Mouse (Mus musculus): ENCODE results near the gene Pcnx3. TPM values are rescaled to one million over a fixed set of nuclear protein-coding genes. Genes with fewer than 3 reads are reported as not detected.

Gene Pcnx3
- polyA plus RNA-seq, 1 experiment from 2014 or later = 26.8 TPM

DNA sequence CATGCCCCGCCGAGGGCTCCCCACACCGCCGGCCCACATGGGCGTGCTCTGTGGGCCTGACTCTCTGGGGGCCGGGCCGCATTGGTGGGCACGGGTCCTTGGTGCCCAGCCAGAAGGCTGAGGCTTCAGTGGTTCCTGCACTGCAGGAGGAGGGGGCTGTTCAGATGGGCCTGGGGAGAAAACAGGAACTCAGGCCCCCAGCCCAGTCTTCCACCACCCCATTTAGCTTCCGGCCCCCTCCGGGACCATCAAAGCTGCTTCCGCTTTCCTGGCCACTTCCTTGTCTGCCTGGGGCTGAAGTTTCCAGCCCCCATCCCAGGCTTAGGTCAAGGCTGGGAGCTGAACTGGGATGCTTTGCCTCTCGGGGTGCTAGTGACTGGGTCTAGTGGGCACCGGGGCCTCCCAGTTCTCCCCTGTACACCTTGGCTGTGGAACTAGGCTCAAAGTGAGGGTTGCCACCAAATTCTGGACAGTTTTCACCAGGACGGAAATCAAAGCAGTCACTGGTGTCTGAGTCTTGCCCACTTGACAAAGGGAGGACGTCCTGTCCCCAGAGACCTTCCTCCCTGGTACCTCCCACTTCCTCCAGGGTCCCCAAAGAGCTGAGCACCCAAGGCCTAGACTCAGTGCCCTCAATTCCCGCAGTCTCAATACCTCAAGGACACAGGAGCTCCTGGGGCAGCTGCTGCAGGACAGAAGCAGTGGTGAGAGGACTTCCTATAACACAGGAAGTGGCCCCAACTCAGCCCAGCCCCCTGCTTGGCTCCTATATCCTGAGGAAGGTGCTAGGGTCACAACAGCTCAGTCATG, 27.6 kb downstream of the Pcnx3 start:
- peak overlapping the region; percentile 60 for H3K27ac ChIP-seq
- H3K9me3 ChIP-seq = no peaks in the 10 kb centered on the region
- DNase-seq (ENCODE audit: extremely low spot score, low spot score) = no peak
- peak overlapping the region; percentile 26 for H3K4me3 ChIP-seq
- H3K4me1 ChIP-seq = peaks cover 40% of the 10 kb centered on the region
- H3K36me3 ChIP-seq (replicated peaks) = peaks cover 44% of the 10 kb centered on the region
- WGBS = 88% methylated on average over 16 of the region's 16 CpGs
- H3K27me3 ChIP-seq (ENCODE audit: poor library complexity, severe bottlenecking) = peaks cover 9% of the 10 kb centered on the region

- peak overlapping the region; percentile 60; the same call in 1 of the 2 replicates for H3K27ac ChIP-seq
- peaks cover 53% of the 10 kb centered on the region for H3K36me3 ChIP-seq (replicated peaks)
- WGBS = 7% methylated on average over 43 of the region's 43 CpGs
- peak overlapping the region; percentile 62 for H3K4me3 ChIP-seq
- peaks cover 24% of the 10 kb centered on the region for H3K4me1 ChIP-seq
- DNase-seq (ENCODE audit: extremely low spot score, low spot score) = peak; percentile 33
- peaks cover 52% of the 10 kb centered on the region for H3K27me3 ChIP-seq (ENCODE audit: poor library complexity, severe bottlenecking)
- no peaks in the 10 kb centered on the region for H3K9me3 ChIP-seq
Measured at GRCm38 (mm10) chr19:5654720-5655298, 33.9 kb downstream of the Pcnx3 start.

DNA sequence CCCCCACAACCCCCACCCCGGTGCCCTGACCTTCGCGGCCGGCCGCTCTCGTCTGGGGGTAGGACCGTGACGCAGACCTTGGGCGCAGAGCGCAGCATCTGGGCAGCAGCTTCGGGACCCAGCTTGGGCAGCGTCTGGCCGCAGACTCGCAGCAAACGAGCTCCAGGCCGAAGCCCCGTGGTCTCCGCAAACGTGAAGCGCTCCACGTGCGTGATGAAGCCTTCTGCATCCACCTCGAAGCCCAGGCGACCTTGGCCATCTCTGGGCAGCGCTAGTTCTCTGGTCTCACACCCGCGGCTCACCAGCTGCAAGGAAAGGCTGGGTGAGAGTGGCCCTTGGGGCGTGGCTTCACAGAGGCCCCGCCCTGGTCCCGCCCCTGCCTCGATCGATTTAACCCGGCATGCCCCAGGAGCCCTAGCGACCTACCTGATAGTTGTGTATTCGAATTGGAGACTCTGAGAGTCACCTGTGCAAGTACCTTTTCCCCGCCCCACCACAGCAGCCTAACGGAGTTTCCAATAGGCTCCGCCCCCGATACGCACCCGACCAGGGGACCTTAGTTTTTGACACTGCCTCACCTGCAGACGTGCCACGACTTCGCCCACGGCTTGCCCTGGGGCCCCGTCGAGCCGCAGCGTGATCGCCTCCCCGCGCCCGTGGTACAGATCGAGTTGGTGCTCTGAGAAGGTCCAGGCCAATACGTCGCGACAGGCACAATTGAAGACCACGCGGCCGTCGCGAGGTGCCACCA, 34.6 kb downstream of the Pcnx3 start:
- peak; percentile 77 for DNase-seq (ENCODE audit: extremely low spot score, low spot score)

DNA sequence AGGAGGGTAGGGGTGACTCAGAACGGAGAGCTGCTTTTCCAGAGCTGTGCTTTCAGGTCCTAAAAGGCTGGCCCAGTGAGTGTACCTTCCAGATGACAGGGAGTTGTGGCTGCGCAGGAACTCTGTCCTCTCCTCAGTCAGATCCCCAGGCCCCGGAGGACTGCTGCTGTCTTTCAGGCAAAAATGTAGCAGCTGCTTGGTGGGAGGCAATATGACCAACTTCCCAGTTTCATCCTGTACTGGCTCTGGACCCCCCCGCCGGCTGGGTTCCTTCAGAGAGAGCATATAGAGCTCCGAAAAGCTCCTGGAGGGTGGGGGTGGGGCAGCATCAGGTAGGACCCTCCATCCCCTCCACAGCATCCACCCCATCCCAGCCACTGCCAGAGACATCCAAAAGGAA, 36.1 kb downstream of the Pcnx3 start:
- DNase-seq (ENCODE audit: extremely low spot score, low spot score) = no peak
- peaks cover 44% of the 10 kb centered on the region for H3K4me1 ChIP-seq
- H3K27ac ChIP-seq = no peak overlapping the region
- peaks cover 52% of the 10 kb centered on the region for H3K36me3 ChIP-seq (replicated peaks)
- WGBS = 69% methylated on average over 6 of the region's 6 CpGs
- H3K9me3 ChIP-seq = no peaks in the 10 kb centered on the region
- H3K27me3 ChIP-seq (ENCODE audit: poor library complexity, severe bottlenecking) = peaks cover 52% of the 10 kb centered on the region
- H3K4me3 ChIP-seq = no peak overlapping the region

More for the DNA sequence above, 34.6 kb downstream of the Pcnx3 start:
- peaks cover 50% of the 10 kb centered on the region for H3K36me3 ChIP-seq (replicated peaks)
- H3K4me3 ChIP-seq = peak overlapping the region; percentile 62
- peaks cover 31% of the 10 kb centered on the region for H3K4me1 ChIP-seq
- H3K9me3 ChIP-seq = no peaks in the 10 kb centered on the region
- peak overlapping the region; percentile 60 for H3K27ac ChIP-seq
- WGBS = 2% methylated on average over 62 of the region's 62 CpGs
- H3K27me3 ChIP-seq (ENCODE audit: poor library complexity, severe bottlenecking) = peaks cover 52% of the 10 kb centered on the region

DNA sequence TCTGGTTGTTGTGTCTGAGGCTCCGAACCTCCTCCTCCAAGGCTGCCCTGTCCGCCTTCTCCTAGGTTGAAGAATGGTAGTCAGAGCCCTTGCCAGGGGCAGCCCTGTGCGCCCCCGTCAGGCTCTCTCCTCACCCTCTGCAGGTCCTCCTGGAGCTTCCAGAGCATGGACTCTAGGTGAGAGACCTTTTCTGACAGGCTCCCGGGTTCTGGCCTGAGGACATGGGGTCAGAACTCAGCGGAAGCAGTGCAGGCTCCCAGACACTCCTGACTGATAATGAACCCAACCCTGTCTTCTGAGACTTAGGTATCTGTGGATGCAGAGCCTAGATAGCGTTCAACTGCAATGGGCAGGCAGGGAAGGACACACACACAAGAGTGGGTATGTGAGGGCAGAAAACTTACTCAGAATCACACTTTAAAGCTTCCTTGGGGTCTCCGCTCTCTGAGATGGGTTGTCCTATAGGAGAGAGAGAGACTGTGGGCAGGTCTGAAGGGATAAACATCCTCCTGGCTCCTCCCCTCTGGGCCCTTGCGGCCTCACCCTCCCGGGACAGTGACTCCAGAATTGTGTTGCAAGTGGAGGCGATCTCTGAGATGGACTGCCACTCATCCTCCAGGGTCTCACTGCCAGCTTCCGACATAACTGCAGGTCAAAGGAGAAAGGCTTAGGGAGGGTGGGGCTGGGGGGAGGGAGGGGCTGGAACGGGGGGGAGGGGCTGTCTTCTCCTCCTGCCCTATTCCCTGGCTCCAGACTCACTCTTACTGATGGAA, 37.0 kb downstream of the Pcnx3 start:
- Histone ChIP-seq H3K36me3 (replicated peaks) (peaks cover 55% of the 10 kb centered on the region), H3K9me3 (no peaks in the 10 kb centered on the region), H3K4me1 (peaks cover 44% of the 10 kb centered on the region), H3K27me3 (ENCODE audit: poor library complexity, severe bottlenecking) (peaks cover 48% of the 10 kb centered on the region), H3K4me3 (no peak overlapping the region), H3K27ac (no peak overlapping the region)
- no peak for DNase-seq (ENCODE audit: extremely low spot score, low spot score)
- 51% methylated on average over 13 of the region's 13 CpGs for WGBS

- no peaks in the 10 kb centered on the region for H3K9me3 ChIP-seq
- 75% methylated on average over 6 of the region's 6 CpGs for WGBS
- H3K4me3 ChIP-seq = peak overlapping the region; percentile 46
- peak overlapping the region; percentile 86 for H3K27ac ChIP-seq
- no peak for DNase-seq (ENCODE audit: extremely low spot score, low spot score)
- H3K27me3 ChIP-seq (ENCODE audit: poor library complexity, severe bottlenecking) = peaks cover 25% of the 10 kb centered on the region
- peaks cover 66% of the 10 kb centered on the region for H3K36me3 ChIP-seq (replicated peaks)
- H3K4me1 ChIP-seq = peaks cover 31% of the 10 kb centered on the region
Measured at GRCm38 (mm10) chr19:5649298-5649741, 39.4 kb downstream of the Pcnx3 start.

DNA sequence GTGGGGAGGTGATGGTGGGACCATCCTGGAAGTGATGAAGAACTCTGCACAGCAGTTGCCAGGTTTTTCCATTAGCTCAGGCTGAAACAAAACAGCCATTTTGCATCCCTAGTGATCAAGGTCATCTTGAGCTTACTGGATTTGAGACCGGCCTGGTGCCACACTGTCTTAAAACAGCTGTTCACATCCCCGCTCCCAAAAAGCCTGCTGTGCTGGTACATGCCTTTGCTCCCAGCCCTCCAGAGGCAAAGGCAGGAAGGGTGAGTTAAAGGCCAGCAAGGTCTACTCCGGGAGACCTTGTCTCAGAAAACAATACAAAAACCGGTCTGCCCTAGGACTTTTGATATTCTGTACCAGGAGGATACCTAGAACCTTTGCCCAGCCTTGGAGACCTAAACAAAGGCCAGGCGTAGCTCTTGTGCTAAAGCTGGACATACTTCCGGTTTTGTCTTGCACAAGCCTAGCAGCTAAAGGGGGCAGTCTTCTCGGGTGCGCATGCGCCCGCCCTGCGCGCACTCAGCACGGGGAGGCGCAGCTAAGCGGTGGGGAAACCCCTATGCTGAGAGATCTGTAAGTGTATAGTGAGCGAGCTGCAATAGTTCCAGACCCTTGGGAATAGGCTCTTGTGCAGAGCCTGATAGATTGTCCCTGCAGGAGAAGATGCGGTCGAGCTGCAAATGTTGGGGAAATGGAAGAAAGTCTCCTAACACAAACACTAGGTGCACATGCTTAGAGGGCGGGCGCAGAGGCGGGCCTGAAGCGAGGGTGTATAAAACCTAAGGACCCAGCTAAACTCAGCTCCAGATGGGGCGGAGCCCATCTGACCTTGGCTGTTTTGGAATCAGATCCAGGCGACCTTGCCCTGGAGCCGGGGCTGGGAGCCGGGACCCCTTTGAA, 40.1 kb downstream of the Pcnx3 start:
- DNase-seq (ENCODE audit: extremely low spot score, low spot score) = peak; percentile 76
- peak overlapping the region; percentile 86 for H3K27ac ChIP-seq
- H3K4me3 ChIP-seq = peak overlapping the region; percentile 46
- H3K4me1 ChIP-seq = peaks cover 25% of the 10 kb centered on the region
- H3K9me3 ChIP-seq = no peaks in the 10 kb centered on the region
- peaks cover 18% of the 10 kb centered on the region for H3K27me3 ChIP-seq (ENCODE audit: poor library complexity, severe bottlenecking)
- WGBS = 14% methylated on average over 26 of the region's 26 CpGs
- peaks cover 73% of the 10 kb centered on the region for H3K36me3 ChIP-seq (replicated peaks)

DNA sequence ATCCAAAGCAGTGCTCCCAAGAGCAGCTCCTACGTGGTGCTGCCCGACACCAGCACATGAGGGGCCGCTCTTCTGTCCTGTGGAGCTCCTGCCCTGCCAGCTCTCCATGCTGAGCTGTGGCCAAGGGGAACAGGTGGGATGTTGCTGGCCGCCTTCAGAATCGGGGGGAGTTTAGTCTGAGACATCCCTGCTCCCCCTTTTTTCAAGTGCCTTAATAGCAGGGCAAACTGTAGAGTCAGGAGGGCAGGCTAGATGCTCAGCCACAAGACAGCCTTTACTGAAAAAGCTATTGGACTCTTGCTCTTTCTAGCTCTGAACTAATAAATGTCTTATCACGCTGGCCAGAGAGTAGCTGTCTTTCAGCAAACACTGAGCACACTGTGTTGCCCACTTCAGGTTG, 40.9 kb downstream of the Pcnx3 start:
- peaks cover 24% of the 10 kb centered on the region for H3K4me1 ChIP-seq
- no peaks in the 10 kb centered on the region for H3K9me3 ChIP-seq
- WGBS = 92% methylated on average over 6 of the region's 6 CpGs
- no peak overlapping the region for H3K4me3 ChIP-seq
- peaks cover 9% of the 10 kb centered on the region for H3K27me3 ChIP-seq (ENCODE audit: poor library complexity, severe bottlenecking)
- peaks cover 76% of the 10 kb centered on the region for H3K36me3 ChIP-seq (replicated peaks)
- DNase-seq (ENCODE audit: extremely low spot score, low spot score) = no peak
- peak overlapping the region; percentile 86 for H3K27ac ChIP-seq

DNA sequence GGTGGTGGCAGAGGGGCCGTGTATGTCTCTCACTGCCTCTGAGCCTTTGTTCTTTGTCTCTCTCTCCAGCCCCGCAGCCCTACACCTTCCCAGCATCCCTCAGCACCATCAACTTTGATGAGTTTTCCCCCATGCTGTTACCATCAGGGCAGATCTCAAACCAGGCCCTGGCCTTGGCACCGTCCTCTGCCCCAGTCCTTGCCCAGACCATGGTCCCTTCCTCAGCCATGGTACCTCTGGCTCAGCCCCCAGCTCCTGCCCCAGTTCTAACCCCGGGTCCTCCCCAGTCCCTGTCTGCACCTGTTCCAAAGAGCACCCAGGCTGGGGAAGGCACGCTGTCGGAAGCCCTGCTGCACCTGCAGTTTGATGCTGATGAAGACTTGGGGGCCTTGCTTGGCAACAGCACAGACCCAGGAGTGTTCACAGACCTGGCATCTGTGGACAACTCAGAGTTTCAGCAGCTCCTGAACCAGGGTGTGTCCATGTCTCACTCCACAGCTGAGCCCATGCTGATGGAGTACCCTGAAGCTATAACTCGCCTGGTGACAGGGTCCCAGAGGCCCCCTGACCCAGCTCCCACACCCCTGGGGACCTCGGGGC, 41.9 kb downstream of the Pcnx3 start:
- no peak for DNase-seq (ENCODE audit: extremely low spot score, low spot score)
- H3K4me3 ChIP-seq = no peak overlapping the region
- peaks cover 76% of the 10 kb centered on the region for H3K36me3 ChIP-seq (replicated peaks)
- no peaks in the 10 kb centered on the region for H3K27me3 ChIP-seq (ENCODE audit: poor library complexity, severe bottlenecking)
- no peak overlapping the region for H3K27ac ChIP-seq
- WGBS = 90% methylated on average over 8 of the region's 8 CpGs
- no peaks in the 10 kb centered on the region for H3K9me3 ChIP-seq
- peaks cover 20% of the 10 kb centered on the region for H3K4me1 ChIP-seq

DNA sequence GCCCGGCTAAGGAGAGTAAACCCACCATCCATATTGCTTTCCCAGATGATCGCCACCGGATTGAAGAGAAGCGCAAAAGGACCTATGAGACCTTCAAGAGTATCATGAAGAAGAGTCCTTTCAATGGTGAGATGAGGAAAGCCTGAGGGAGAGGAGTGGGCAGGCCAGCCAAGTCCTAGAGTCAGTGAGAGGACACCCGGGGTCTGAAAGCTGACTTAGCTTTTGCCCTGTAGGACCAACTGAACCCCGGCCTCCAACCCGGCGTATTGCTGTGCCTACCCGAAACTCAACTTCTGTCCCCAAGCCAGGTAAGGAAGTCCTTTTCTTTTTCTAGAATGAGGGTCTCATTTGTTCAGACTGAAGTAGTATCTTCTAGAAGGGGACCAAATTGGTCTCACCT, 43.4 kb downstream of the Pcnx3 start:
- Histone ChIP-seq H3K4me3 (no peak overlapping the region), H3K9me3 (no peaks in the 10 kb centered on the region), H3K36me3 (replicated peaks) (peaks cover 77% of the 10 kb centered on the region), H3K4me1 (peaks cover 20% of the 10 kb centered on the region), H3K27ac (no peak overlapping the region), H3K27me3 (ENCODE audit: poor library complexity, severe bottlenecking) (no peaks in the 10 kb centered on the region)
- no peak for DNase-seq (ENCODE audit: extremely low spot score, low spot score)
- 96% methylated on average over 9 of the region's 9 CpGs for WGBS

DNA sequence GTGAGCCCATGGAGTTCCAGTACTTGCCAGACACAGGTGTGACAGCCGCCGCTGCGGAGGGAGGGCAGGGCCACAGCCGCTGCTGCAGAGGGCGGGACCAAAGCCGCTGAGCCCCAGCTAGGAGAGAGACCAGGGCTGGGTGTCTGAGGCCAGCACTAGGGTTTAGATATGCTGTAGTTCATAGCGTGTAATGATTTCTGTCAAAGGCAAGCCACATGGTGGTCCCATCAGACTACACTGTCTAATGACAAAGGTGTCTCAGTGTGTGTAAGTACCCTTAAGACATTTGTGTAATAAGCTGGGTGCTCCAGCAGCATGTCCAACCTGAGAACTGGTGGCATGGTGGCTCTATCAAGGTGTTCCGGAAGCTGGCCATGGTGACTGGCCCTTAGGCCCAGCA, 47.1 kb downstream of the Pcnx3 start:
- no peak for DNase-seq (ENCODE audit: extremely low spot score, low spot score)
- Histone ChIP-seq H3K4me3 (no peak overlapping the region; the same call in 1 of the 2 replicates), H3K4me1 (peaks cover 22% of the 10 kb centered on the region), H3K9me3 (no peaks in the 10 kb centered on the region), H3K36me3 (replicated peaks) (peaks cover 81% of the 10 kb centered on the region), H3K27ac (no peak overlapping the region), H3K27me3 (ENCODE audit: poor library complexity, severe bottlenecking) (no peaks in the 10 kb centered on the region)
- WGBS = 94% methylated on average over 8 of the region's 8 CpGs

All from forebrain, embryonic 10.5 days (tissue).